20 mouse cellular contexts compared by ENCODE assay signal in genomic region chr8:105418992-105419391, GRCm38 (mm10). TPM values are rescaled to one million over a fixed set of nuclear protein-coding genes. Genes with fewer than 3 reads are reported as not detected.
DNase-seq lines count a peak whose midpoint lies in the region; ATAC-seq and TF ChIP-seq lines count a peak whose summit lies in the region.
"Had no signal": no experiment of that assay in that cellular context is flagged by ENCODE, and none has a peak within 500 bp of the region (broad histone marks: within the 10 kb centered on the region; RNA-seq: fewer than 3 reads in every experiment).

No protein-coding gene starts in this region.

- 74% methylated on average over 2 of the region's 2 CpGs for WGBS in midbrain, postnatal 0 days
- 70% methylated on average over 2 of the region's 2 CpGs for WGBS in midbrain, embryonic 15.5 days

- DNase-seq in left cerebral cortex, adult 2 months (ENCODE audit: extremely low spot score in 1 of 2, low spot score in 2 of 2), result no peak
- DNase-seq in left cerebral cortex, postnatal 14 days (ENCODE audit: low spot score in 2 of 2), result no peak
- no peak for DNase-seq in midbrain, postnatal 0 days (ENCODE audit: low spot score)
- peak; percentile 50 for DNase-seq in ES-CJ7 (ENCODE audit: low read depth, low spot score)
- DNase-seq in lung, postnatal 36 days, result peak; percentile 32
- no peak for DNase-seq in embryo, embryonic 10.5 days (ENCODE audit: low spot score)
- DNase-seq: adrenal gland, postnatal 10 days; cerebellum, adult 18-20 months; kidney, postnatal 10 days; layer of hippocampus, adult 9-11 months; liver, embryonic 13.5 days had no signal

- H3K9me3 ChIP-seq in midbrain, postnatal 0 days (ENCODE audit: low read length), result no peaks in the 10 kb centered on the region
- no peaks in the 10 kb centered on the region for H3K9me3 ChIP-seq in midbrain, embryonic 15.5 days
- H3K9me3 ChIP-seq: forebrain, embryonic 10.5 days; liver, embryonic 13.5 days had no signal

- H3K4me2 ChIP-seq in midbrain, postnatal 0 days (ENCODE audit: low read depth, low read length, poor library complexity, severe bottlenecking), result no peak overlapping the region
- H3K4me2 ChIP-seq in midbrain, embryonic 15.5 days, result no peak overlapping the region
- H3K4me2 ChIP-seq: liver, embryonic 13.5 days had no signal

- TF ChIP-seq CTCF in left cerebral cortex, adult 2 months (IDR thresholded peaks at IDR 0.05), result peak; percentile 19
- TF ChIP-seq CTCF in midbrain, postnatal 0 days (IDR thresholded peaks at IDR 0.05), result 0 out of 2 replicates have a peak, but pooled peaks have one; percentile 14

- H3K9ac ChIP-seq in midbrain, postnatal 0 days (replicated peaks; ENCODE audit: low read length, poor library complexity, severe bottlenecking), result no peak overlapping the region
- no peak overlapping the region for H3K9ac ChIP-seq in midbrain, embryonic 15.5 days
- H3K9ac ChIP-seq: liver, embryonic 13.5 days had no signal

- no peaks in the 10 kb centered on the region for H3K27me3 ChIP-seq in midbrain, postnatal 0 days (ENCODE audit: insufficient read depth, low read length)
- H3K27me3 ChIP-seq in midbrain, embryonic 15.5 days (replicated peaks), result 0 out of 2 replicates have a peak, but pooled peaks cover 1% of the 10 kb centered on the region

- ATAC-seq in midbrain, postnatal 0 days (ENCODE audit: low FRiP score), result no peak
- no peak for ATAC-seq in midbrain, embryonic 15.5 days (replicated peaks)
- ATAC-seq: intestine, embryonic 16.5 days had no signal

- intact Hi-C loops in left cerebral cortex, adult 2 months (cut with DNase I), result no loop called here
- intact Hi-C loops in left cerebral cortex, postnatal 14 days (cut with DNase I), result no loop called here

- H3K4me3 ChIP-seq in left cerebral cortex, adult 2 months, result no peak overlapping the region
- H3K4me3 ChIP-seq in midbrain, postnatal 0 days (ENCODE audit: low read depth, low read length), result no peak overlapping the region
- no peak overlapping the region for H3K4me3 ChIP-seq in midbrain, embryonic 15.5 days
- H3K4me3 ChIP-seq: forebrain, embryonic 10.5 days; liver, embryonic 13.5 days; myocyte had no signal

- no peak overlapping the region for H3K27ac ChIP-seq in left cerebral cortex, adult 2 months
- no peak overlapping the region for H3K27ac ChIP-seq in midbrain, postnatal 0 days (ENCODE audit: low read depth, low read length)
- no peak overlapping the region for H3K27ac ChIP-seq in midbrain, embryonic 15.5 days
- H3K27ac ChIP-seq: forebrain, embryonic 10.5 days; liver, embryonic 13.5 days had no signal

- no peaks in the 10 kb centered on the region for H3K4me1 ChIP-seq in midbrain, postnatal 0 days (ENCODE audit: insufficient read depth, low read length)
- H3K4me1 ChIP-seq in midbrain, embryonic 15.5 days, result 0 out of 2 replicates have a peak, but pooled peaks cover 2% of the 10 kb centered on the region
- H3K4me1 ChIP-seq: forebrain, embryonic 10.5 days had no signal

- H3K36me3 ChIP-seq in midbrain, postnatal 0 days (ENCODE audit: insufficient read depth, low read length), result no peaks in the 10 kb centered on the region
- H3K36me3 ChIP-seq in midbrain, embryonic 15.5 days (replicated peaks), result no peaks in the 10 kb centered on the region
- H3K36me3 ChIP-seq: forebrain, embryonic 10.5 days; liver, embryonic 13.5 days had no signal

RNA-seq across cellular contexts. Expression of gene Lrrc36, which starts 5.6 kb away (rescaled TPM):
- total RNA-seq in left cerebral cortex, adult 2 months (2021), result under 1 TPM in 1 of 2 experiments, not detected in 1; 0.27 TPM
- total RNA-seq in left cerebral cortex, postnatal 14 days (2021), result under 1 TPM in 1 of 2 experiments, not detected in 1; 0.40 TPM
- 0.28 and 0.93 TPM in 2 replicates for total RNA-seq in midbrain, postnatal 0 days (2014; rRNA removed)
- 0.86 and 0.99 TPM in 2 replicates for polyA plus RNA-seq in midbrain, postnatal 0 days (2015; fragmentation: Nextera tagmentation; extraction: Ambion mirVana)
- 0.97 and 1.3 TPM in 2 replicates for polyA plus RNA-seq in midbrain, embryonic 15.5 days (2015; fragmentation: Nextera tagmentation; extraction: Ambion mirVana)
- total RNA-seq: neutrophil, adult 5-6 weeks had no signal
- polyA plus RNA-seq: myocyte had no signal

RNA-seq across cellular contexts. Expression of gene Kctd19, which starts 5.7 kb away (rescaled TPM):
- total RNA-seq in left cerebral cortex, adult 2 months (2021), result not detected
- not detected for total RNA-seq in left cerebral cortex, postnatal 14 days (2021)
- 0.09 and 0.16 TPM in 2 replicates for total RNA-seq in midbrain, postnatal 0 days (2014; rRNA removed)
- 0.27 TPM in 2 replicates for polyA plus RNA-seq in midbrain, postnatal 0 days (2015; fragmentation: Nextera tagmentation; extraction: Ambion mirVana)
- polyA plus RNA-seq in midbrain, embryonic 15.5 days (2015; fragmentation: Nextera tagmentation; extraction: Ambion mirVana), result not detected in 2 replicates
- total RNA-seq: left cerebral cortex, postnatal 36 days; neutrophil, adult 5-6 weeks had no signal
- polyA plus RNA-seq: cortical plate, adult 2 months; embryonic facial prominence, embryonic 14.5 days; forebrain, embryonic 10.5 days; hindbrain, embryonic 11.5 days; intestine, embryonic 16.5 days; liver, embryonic 13.5 days; myocyte had no signal

RNA-seq across cellular contexts. Expression of gene Plekhg4, which starts 45.9 kb away (rescaled TPM):
- total RNA-seq in left cerebral cortex, adult 2 months (2021), result 1 to 10 TPM; 3.7 to 4.5 TPM
- total RNA-seq in left cerebral cortex, postnatal 14 days (2021), result 1 to 10 TPM; 1.7 to 4.9 TPM
- total RNA-seq in midbrain, postnatal 0 days (2014; rRNA removed), result 6.3 and 8.7 TPM in 2 replicates
- 1.7 and 2.5 TPM in 2 replicates for polyA plus RNA-seq in midbrain, postnatal 0 days (2015; fragmentation: Nextera tagmentation; extraction: Ambion mirVana)
- polyA plus RNA-seq in midbrain, embryonic 15.5 days (2015; fragmentation: Nextera tagmentation; extraction: Ambion mirVana), result 2.1 and 2.4 TPM in 2 replicates
- total RNA-seq: neutrophil, adult 5-6 weeks had no signal

RNA-seq across cellular contexts. Expression of gene Tppp3, which starts 52.3 kb away (rescaled TPM):
- total RNA-seq in left cerebral cortex, adult 2 months (2021), result 10 to 100 TPM; 36.1 to 42.5 TPM
- total RNA-seq in left cerebral cortex, postnatal 14 days (2021), result 10 to 100 TPM; 41.2 to 49.7 TPM
- 75.0 and 82.8 TPM in 2 replicates for total RNA-seq in midbrain, postnatal 0 days (2014; rRNA removed)
- 159 and 164 TPM in 2 replicates for polyA plus RNA-seq in midbrain, postnatal 0 days (2015; fragmentation: Nextera tagmentation; extraction: Ambion mirVana)
- 125 and 127 TPM in 2 replicates for polyA plus RNA-seq in midbrain, embryonic 15.5 days (2015; fragmentation: Nextera tagmentation; extraction: Ambion mirVana)

Comparison
In these comparisons a context has a peak if more than half of its experiments do, and no peak if none do; other contexts are left out.
1. DNase-seq: peak in ES-CJ7 (single experiment) and lung, postnatal 36 days (single experiment); none in left cerebral cortex, adult 2 months (0 of 2), left cerebral cortex, postnatal 14 days (0 of 2), midbrain, postnatal 0 days (single experiment) and embryo, embryonic 10.5 days (single experiment).